Mouse (Mus musculus): ENCODE results near the gene Plgrkt. TPM values are rescaled to one million over a fixed set of nuclear protein-coding genes. Genes with fewer than 3 reads are reported as not detected.

Plgrkt gene
- total and polyA plus RNA-seq, 2 experiments from 2014 or later, result 53.5 to 55.6 TPM

- ATAC-seq (ENCODE audit: insufficient read depth, low read depth) (no peak), DNase-seq (ENCODE audit: low spot score) (no peak)
- TF ChIP-seq EP300 (IDR thresholded peaks at IDR 0.05; ENCODE audit: low read depth), result no peak
- no peak for TF ChIP-seq CTCF (IDR thresholded peaks at IDR 0.05; ENCODE audit: low read depth)
- WGBS, result 50% methylated on average over 5 of the region's 5 CpGs
- Histone ChIP-seq H3K9ac (replicated peaks; ENCODE audit: low read depth, low read length) (no peak overlapping the region), H3K27ac (ENCODE audit: low read depth) (no peak overlapping the region), H3K4me2 (ENCODE audit: low read depth, low read length) (no peak overlapping the region), H3K27me3 (ENCODE audit: control insufficient read depth, insufficient read depth, low read length) (no peaks in the 10 kb centered on the region), H3K4me3 (ENCODE audit: low read depth, low read length) (no peak overlapping the region), H3K4me1 (ENCODE audit: control insufficient read depth, insufficient read depth) (no peaks in the 10 kb centered on the region), H3K36me3 (replicated peaks; ENCODE audit: control insufficient read depth, insufficient read depth, low read length) (peaks cover 6% of the 10 kb centered on the region; the same call in 1 of the 2 replicates), H3K9me3 (replicated peaks; ENCODE audit: control insufficient read depth, low read length) (no peaks in the 10 kb centered on the region)
Observed at GRCm38 (mm10) chr19:29350991-29351390, 16.2 kb downstream of the Plgrkt start.

- no peaks in the 10 kb centered on the region for H3K4me1 ChIP-seq (ENCODE audit: control insufficient read depth, insufficient read depth)
- no peak for ATAC-seq (ENCODE audit: insufficient read depth, low read depth)
- no peak for DNase-seq (ENCODE audit: low spot score)
- no peak overlapping the region for H3K27ac ChIP-seq (ENCODE audit: low read depth)
- WGBS, result 83% methylated on average over 6 of the region's 6 CpGs
- no peaks in the 10 kb centered on the region for H3K27me3 ChIP-seq (ENCODE audit: control insufficient read depth, insufficient read depth, low read length)
- peaks cover 6% of the 10 kb centered on the region; the same call in 1 of the 2 replicates for H3K36me3 ChIP-seq (replicated peaks; ENCODE audit: control insufficient read depth, insufficient read depth, low read length)
- no peak for TF ChIP-seq EP300 (IDR thresholded peaks at IDR 0.05; ENCODE audit: low read depth)
- TF ChIP-seq CTCF (IDR thresholded peaks at IDR 0.05; ENCODE audit: low read depth), result no peak
- no peaks in the 10 kb centered on the region for H3K9me3 ChIP-seq (replicated peaks; ENCODE audit: control insufficient read depth, low read length)
- no peak overlapping the region for H3K9ac ChIP-seq (replicated peaks; ENCODE audit: low read depth, low read length)
- no peak overlapping the region for H3K4me2 ChIP-seq (ENCODE audit: low read depth, low read length)
- H3K4me3 ChIP-seq (ENCODE audit: low read depth, low read length), result no peak overlapping the region
Observed at GRCm38 (mm10) chr19:29345636-29346035, 21.6 kb downstream of the Plgrkt start.

DNA sequence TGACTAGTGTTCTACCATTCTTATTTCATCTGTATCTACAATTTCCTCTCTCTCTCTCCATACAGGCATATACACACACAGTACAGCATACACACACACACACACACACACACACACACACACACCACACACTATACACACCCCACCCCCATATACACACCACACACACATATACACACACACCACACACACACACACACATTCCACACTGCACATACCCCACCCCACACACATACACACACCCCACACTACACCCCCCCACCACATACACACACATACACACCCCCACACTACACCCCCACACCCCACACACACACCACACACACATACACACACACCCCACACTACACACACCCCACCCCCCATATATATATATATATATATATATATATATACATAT, 22.3 kb downstream of the Plgrkt start:
- no peak overlapping the region for H3K9ac ChIP-seq (replicated peaks; ENCODE audit: low read depth, low read length)
- no peak for DNase-seq (ENCODE audit: low spot score)
- no peaks in the 10 kb centered on the region for H3K27me3 ChIP-seq (ENCODE audit: control insufficient read depth, insufficient read depth, low read length)
- H3K4me3 ChIP-seq (ENCODE audit: low read depth, low read length), result no peak overlapping the region
- H3K9me3 ChIP-seq (replicated peaks; ENCODE audit: control insufficient read depth, low read length), result no peaks in the 10 kb centered on the region
- H3K4me1 ChIP-seq (ENCODE audit: control insufficient read depth, insufficient read depth), result no peaks in the 10 kb centered on the region
- H3K27ac ChIP-seq (ENCODE audit: low read depth), result no peak overlapping the region
- no peak for ATAC-seq (ENCODE audit: insufficient read depth, low read depth)
- peaks cover 2% of the 10 kb centered on the region; the same call in 1 of the 2 replicates for H3K36me3 ChIP-seq (replicated peaks; ENCODE audit: control insufficient read depth, insufficient read depth, low read length)
- H3K4me2 ChIP-seq (ENCODE audit: low read depth, low read length), result no peak overlapping the region
- TF ChIP-seq EP300 (IDR thresholded peaks at IDR 0.05; ENCODE audit: low read depth) (no peak), CTCF (IDR thresholded peaks at IDR 0.05; ENCODE audit: low read depth) (no peak)

- no peak overlapping the region for H3K4me3 ChIP-seq (ENCODE audit: low read depth, low read length)
- H3K9me3 ChIP-seq (replicated peaks; ENCODE audit: control insufficient read depth, low read length), result no peaks in the 10 kb centered on the region
- DNase-seq (ENCODE audit: low spot score) (no peak), ATAC-seq (ENCODE audit: insufficient read depth, low read depth) (no peak)
- H3K27ac ChIP-seq (ENCODE audit: low read depth), result no peak overlapping the region
- 68% methylated on average over 6 of the region's 6 CpGs for WGBS
- H3K36me3 ChIP-seq (replicated peaks; ENCODE audit: control insufficient read depth, insufficient read depth, low read length), result no peaks in the 10 kb centered on the region
- no peaks in the 10 kb centered on the region for H3K4me1 ChIP-seq (ENCODE audit: control insufficient read depth, insufficient read depth)
- H3K27me3 ChIP-seq (ENCODE audit: control insufficient read depth, insufficient read depth, low read length), result no peaks in the 10 kb centered on the region
- H3K9ac ChIP-seq (replicated peaks; ENCODE audit: low read depth, low read length), result no peak overlapping the region
- TF ChIP-seq CTCF (IDR thresholded peaks at IDR 0.05; ENCODE audit: low read depth) (no peak), EP300 (IDR thresholded peaks at IDR 0.05; ENCODE audit: low read depth) (no peak)
- no peak overlapping the region for H3K4me2 ChIP-seq (ENCODE audit: low read depth, low read length)
Observed at GRCm38 (mm10) chr19:29342281-29342680, 24.9 kb downstream of the Plgrkt start.

GRCm38 (mm10) chr19:29341029-29341428, 26.2 kb downstream of the Plgrkt start:
- H3K4me1 ChIP-seq (ENCODE audit: control insufficient read depth, insufficient read depth), result no peaks in the 10 kb centered on the region
- H3K9me3 ChIP-seq (replicated peaks; ENCODE audit: control insufficient read depth, low read length), result no peaks in the 10 kb centered on the region
- no peak for TF ChIP-seq CTCF (IDR thresholded peaks at IDR 0.05; ENCODE audit: low read depth)
- no peak for TF ChIP-seq EP300 (IDR thresholded peaks at IDR 0.05; ENCODE audit: low read depth)
- DNase-seq (ENCODE audit: low spot score), result no peak
- H3K27me3 ChIP-seq (ENCODE audit: control insufficient read depth, insufficient read depth, low read length), result no peaks in the 10 kb centered on the region
- H3K4me3 ChIP-seq (ENCODE audit: low read depth, low read length), result no peak overlapping the region
- H3K27ac ChIP-seq (ENCODE audit: low read depth), result no peak overlapping the region
- H3K36me3 ChIP-seq (replicated peaks; ENCODE audit: control insufficient read depth, insufficient read depth, low read length), result no peaks in the 10 kb centered on the region
- H3K4me2 ChIP-seq (ENCODE audit: low read depth, low read length), result no peak overlapping the region
- H3K9ac ChIP-seq (replicated peaks; ENCODE audit: low read depth, low read length), result no peak overlapping the region
- no peak for ATAC-seq (ENCODE audit: insufficient read depth, low read depth)
- WGBS, result 75% methylated on average over 4 of the region's 4 CpGs

DNA sequence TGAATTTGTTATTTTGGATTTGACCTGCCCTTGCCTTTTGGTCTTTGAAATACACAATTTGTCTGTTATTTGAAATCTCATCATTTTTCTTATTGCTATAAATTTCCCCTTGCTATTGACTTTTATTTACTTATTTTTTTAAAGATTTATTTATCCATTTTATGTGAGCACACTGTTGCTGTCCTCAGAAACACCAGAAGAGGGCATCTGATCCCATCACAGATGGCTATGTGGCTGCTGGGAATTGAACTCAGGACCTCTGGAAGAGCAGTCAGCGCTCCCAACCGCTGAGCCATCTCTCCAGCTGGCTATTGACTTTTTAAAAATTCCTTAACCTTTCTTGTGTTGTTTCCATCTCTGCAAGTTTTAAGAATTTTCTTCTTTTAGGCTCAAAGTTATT, 30.6 kb downstream of the Plgrkt start:
- H3K27ac ChIP-seq (ENCODE audit: low read depth), result no peak overlapping the region
- no peak overlapping the region for H3K9ac ChIP-seq (replicated peaks; ENCODE audit: low read depth, low read length)
- no peak for TF ChIP-seq CTCF (IDR thresholded peaks at IDR 0.05; ENCODE audit: low read depth)
- TF ChIP-seq EP300 (IDR thresholded peaks at IDR 0.05; ENCODE audit: low read depth), result no peak
- WGBS, result 88% methylated on average over 2 of the region's 2 CpGs
- 0 out of 2 replicates have a peak, but pooled peaks cover 6% of the 10 kb centered on the region for H3K4me1 ChIP-seq (ENCODE audit: control insufficient read depth, insufficient read depth)
- no peaks in the 10 kb centered on the region for H3K9me3 ChIP-seq (replicated peaks; ENCODE audit: control insufficient read depth, low read length)
- DNase-seq (ENCODE audit: low spot score) (no peak), ATAC-seq (ENCODE audit: insufficient read depth, low read depth) (no peak)
- H3K4me3 ChIP-seq (ENCODE audit: low read depth, low read length), result no peak overlapping the region
- H3K36me3 ChIP-seq (replicated peaks; ENCODE audit: control insufficient read depth, insufficient read depth, low read length), result no peaks in the 10 kb centered on the region
- no peaks in the 10 kb centered on the region for H3K27me3 ChIP-seq (ENCODE audit: control insufficient read depth, insufficient read depth, low read length)
- H3K4me2 ChIP-seq (ENCODE audit: low read depth, low read length), result no peak overlapping the region

All from heart, postnatal 0 days (tissue).